Mouse (Mus musculus) ovary, adult 18-20 months (tissue): ENCODE measurements at regions not wholly inside any gene's neighbourhood (a gene's known extent, or its start where the extent isn't known, plus 50 kb on each side); places are given as distances from the start of the nearest gene placed in this dataset.
A peak's percentile ranks its signal among the peaks of the same experiment; 100 is the strongest.

Source experiments
- DNase-seq: peaks from one replicate; pipeline ENCODE4 v3.0.0; 2022; ENCODE audit warnings: low spot score, mixed read lengths

GRCm38 (mm10) chr2:178711587-178712080 is 281.3 kb downstream of the Cdh26 start:
- DNase-seq: no peak

- DNase-seq: no peak
Measured at GRCm38 (mm10) chr2:178712391-178712892, 282.1 kb downstream of the Cdh26 start.

GRCm38 (mm10) chr2:178715500-178716245 is 285.3 kb downstream of the Cdh26 start:
- DNase-seq: no peak

GRCm38 (mm10) chr2:178718048-178718447 is 287.7 kb downstream of the Cdh26 start:
- DNase-seq: no peak

GRCm38 (mm10) chr2:178723455-178723854 is 293.1 kb downstream of the Cdh26 start:
- no peak for DNase-seq

GRCm38 (mm10) chr2:178724228-178724627 is 293.9 kb downstream of the Cdh26 start:
- DNase-seq: no peak

- peak; percentile 37 for DNase-seq
Measured at GRCm38 (mm10) chr2:178727930-178728793, 297.8 kb downstream of the Cdh26 start.

GRCm38 (mm10) chr2:178728794-178729120 is 298.4 kb downstream of the Cdh26 start:
- no peak for DNase-seq

GRCm38 (mm10) chr2:178735099-178735498 is 304.8 kb downstream of the Cdh26 start:
- no peak for DNase-seq

GRCm38 (mm10) chr2:178744617-178745016 is 314.3 kb downstream of the Cdh26 start:
- no peak for DNase-seq

GRCm38 (mm10) chr2:178745296-178746015 is 315.1 kb downstream of the Cdh26 start:
- no peak for DNase-seq

- DNase-seq: no peak
Measured at GRCm38 (mm10) chr2:178751247-178751646, 320.9 kb downstream of the Cdh26 start.

- DNase-seq: no peak
Measured at GRCm38 (mm10) chr2:178758366-178758765, 328.0 kb downstream of the Cdh26 start.

GRCm38 (mm10) chr2:178768526-178768925 is 338.2 kb downstream of the Cdh26 start:
- no peak for DNase-seq

GRCm38 (mm10) chr2:178769001-178769400 is 338.7 kb downstream of the Cdh26 start:
- no peak for DNase-seq

GRCm38 (mm10) chr2:178771435-178771834 is 341.1 kb downstream of the Cdh26 start:
- DNase-seq: no peak

GRCm38 (mm10) chr2:178771881-178772280 is 341.6 kb downstream of the Cdh26 start:
- no peak for DNase-seq

- no peak for DNase-seq
Measured at GRCm38 (mm10) chr2:178784822-178785589, 354.7 kb downstream of the Cdh26 start.

GRCm38 (mm10) chr2:178785843-178786242 is 355.5 kb downstream of the Cdh26 start:
- no peak for DNase-seq

GRCm38 (mm10) chr2:178795841-178796240 is 365.5 kb downstream of the Cdh26 start:
- DNase-seq: no peak

- DNase-seq: no peak
Measured at GRCm38 (mm10) chr2:178801464-178801863, 371.1 kb downstream of the Cdh26 start.
